Mouse (Mus musculus): ENCODE results near the gene Cask.

The Cask gene

DNA sequence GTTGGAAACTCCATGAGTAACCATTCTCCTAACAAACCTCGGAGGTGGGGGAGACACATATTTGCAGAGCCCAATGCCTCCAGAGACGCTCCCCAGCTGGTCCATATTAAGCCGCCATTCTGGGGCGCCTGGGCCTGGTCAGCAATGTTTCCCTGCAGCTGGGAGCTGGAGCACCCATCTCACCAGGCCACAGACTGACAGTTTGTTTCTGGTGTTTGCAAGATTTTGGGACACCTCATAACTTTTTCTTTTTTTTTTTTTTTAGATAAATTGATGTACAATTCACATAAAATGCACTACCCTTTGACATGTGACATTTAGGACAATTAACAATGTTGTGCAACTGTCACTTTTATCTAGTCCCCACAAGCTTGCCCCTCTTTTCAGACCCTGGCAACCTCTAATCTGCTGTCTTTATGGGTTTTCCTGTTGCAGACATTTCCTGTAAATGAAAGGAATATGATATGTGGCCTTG is 378.4 kb downstream of the Cask start:
- in situ Hi-C loops (cut with MboI, MseI) = loop anchor here in 1 of 2 experiments (25.0 kb wide), 1 partner anchor 235 kb away; no protein-coding TSS in a partner anchor

DNA sequence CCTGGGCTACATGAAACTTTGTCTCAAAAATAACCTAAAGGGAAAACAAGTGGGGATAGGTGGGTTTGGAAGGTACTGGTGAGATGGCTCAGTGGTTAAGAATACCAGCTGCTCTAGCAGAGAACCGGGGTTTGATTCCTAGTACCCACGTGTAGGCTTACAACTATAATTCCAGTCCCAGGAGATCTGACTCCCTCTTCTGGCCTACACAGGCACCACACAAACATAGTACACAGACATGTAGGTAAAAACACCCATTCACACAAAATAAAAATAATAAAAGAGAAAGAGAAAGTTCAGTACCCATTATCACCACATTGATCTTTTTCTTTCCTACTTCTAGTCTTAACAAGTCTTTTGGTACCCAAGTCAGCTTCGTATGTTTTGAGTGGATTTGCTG is 379.2 kb downstream of the Cask start:
- in situ Hi-C loops (cut with MboI, MseI) = loop anchor here in 1 of 2 experiments (25.0 kb wide), 1 partner anchor 235 kb away; no protein-coding TSS in a partner anchor

DNA sequence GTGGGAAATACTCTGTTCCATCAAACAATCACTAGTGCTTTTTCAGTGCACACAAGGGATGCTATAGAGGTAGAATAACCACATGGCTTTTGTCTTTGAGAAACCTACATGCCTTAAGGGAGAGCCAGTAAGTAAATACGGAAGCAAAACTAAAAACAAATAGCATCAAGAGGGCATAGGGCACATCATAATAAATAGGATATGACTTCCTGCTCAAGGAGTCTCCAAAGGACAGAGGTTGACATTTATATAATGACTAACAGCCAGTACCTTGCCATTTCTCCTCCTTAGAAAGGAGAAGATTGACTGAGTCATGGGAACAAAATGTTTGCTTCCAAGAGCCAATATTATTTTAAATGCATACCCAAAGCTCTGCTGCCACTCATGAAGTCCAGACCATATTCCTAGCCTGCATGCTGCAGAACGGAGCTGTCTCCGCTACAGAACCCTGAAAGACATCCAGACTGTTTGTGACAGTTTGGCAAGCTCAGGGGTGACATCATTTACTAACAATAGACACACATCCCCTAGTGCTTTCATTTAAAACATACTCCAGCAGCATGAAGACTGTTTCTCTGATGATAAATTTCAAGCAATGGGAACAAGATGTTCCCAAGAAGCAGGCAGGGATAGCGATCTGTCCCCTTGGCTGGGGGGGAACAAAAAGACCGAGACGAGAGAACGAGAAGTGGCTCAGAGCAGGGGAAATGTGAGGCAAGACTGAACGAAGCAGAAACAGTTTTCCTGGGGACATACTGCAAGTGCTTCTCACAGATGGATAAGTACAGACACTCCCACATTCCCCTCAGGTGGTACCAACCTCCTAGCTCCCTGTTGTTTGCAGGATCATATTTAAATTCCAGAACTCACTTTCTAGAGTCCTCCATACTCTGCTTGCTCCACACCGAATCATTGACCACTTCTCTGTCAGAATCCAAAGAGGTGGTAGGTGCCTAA is 381.7 kb downstream of the Cask start:
- in situ Hi-C loops (cut with MboI, MseI) = loop anchor here (5.0 to 25.0 kb wide), 3 partner anchors 183 to 232 kb away; no protein-coding TSS in a partner anchor

DNA sequence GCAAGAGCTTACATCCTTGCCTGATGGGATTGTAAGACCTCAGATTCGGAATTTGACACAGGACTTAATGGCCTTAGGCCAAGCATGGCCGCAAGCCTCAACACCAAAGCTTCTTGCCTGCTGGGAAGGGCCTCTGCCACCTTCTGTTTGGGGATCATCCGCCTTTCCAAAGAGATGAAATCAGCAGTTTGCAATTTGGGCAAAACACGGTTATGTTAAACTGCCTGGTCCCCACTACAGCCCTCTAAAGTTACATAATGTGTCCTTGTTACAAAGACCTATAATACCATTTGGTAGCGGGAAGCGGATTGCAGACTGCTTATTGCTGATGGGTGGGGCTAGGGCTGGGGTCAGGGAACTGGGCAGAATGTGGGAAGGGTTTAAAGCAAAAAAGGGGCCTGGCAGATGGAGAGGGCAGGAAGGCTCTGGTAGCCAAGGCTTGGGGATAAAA is 384.0 kb downstream of the Cask start:
- in situ Hi-C loops (cut with MboI, MseI) = loop anchor here (5.0 to 25.0 kb wide), 3 partner anchors 185 to 230 kb away; no protein-coding TSS in a partner anchor

Measured in T-helper 17 cell (primary cell).